Mouse (Mus musculus) embryo, embryonic 10.5 days (tissue): ENCODE results near the gene Tmod1.

Source experiments
- DNase-seq: peaks from one replicate; pipeline ENCODE4 v3.0.0-alpha.2; 2015; ENCODE audit warnings: low spot score

Tmod1 gene

GRCm38 (mm10) chr4:46131791-46132190, 93.1 kb downstream of the Tmod1 start:
- no peak for DNase-seq

- DNase-seq: peak; percentile 64
Measured at GRCm38 (mm10) chr4:46137629-46138286, 99.0 kb downstream of the Tmod1 start.

GRCm38 (mm10) chr4:46138287-46139222, 99.8 kb downstream of the Tmod1 start, which contains the start of the genes Ncbp1 and Tstd2:
Gene Ncbp1, plus strand, starts transcription at chr4:46138613.
Gene Tstd2, minus strand, starts transcription at chr4:46138694.
- peak; percentile 94 for DNase-seq

GRCm38 (mm10) chr4:46144323-46144722, 105.6 kb downstream of the Tmod1 start:
- peak; percentile 21 for DNase-seq

- no peak for DNase-seq
Measured at GRCm38 (mm10) chr4:46146881-46147280, 108.1 kb downstream of the Tmod1 start.

- DNase-seq: no peak
Measured at GRCm38 (mm10) chr4:46151903-46152544, 113.3 kb downstream of the Tmod1 start.

GRCm38 (mm10) chr4:46164027-46164426, 125.3 kb downstream of the Tmod1 start:
- DNase-seq: no peak
